Mouse (Mus musculus): ENCODE measurements at regions not wholly inside any gene's neighbourhood (a gene's known extent, or its start where the extent isn't known, plus 50 kb on each side); places are given as distances from the start of the nearest gene placed in this dataset.
"Not testable (repeated sequence)": the region's sequence is repeated elsewhere in the genome, so short reads cannot be mapped to it uniquely, and the experiment has no call there.

DNA sequence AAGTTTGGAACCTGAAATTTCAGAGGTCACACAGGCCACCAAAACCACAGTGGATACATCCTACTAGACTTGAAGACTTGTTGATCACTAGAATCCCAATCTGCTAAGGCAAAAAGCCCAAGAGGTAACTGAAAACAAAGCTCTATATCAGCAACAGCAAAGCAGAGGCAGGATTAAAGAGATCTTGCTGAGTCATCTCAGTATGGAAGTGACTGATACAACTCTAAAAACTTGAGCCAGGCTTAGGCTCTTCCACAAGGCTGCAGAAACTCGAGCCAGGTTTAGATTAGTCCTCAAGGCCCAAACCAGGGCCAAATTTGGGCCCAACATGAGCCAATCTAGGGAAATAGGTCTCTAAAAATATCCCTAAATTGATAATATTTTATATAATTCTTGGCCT, 56.2 kb downstream of the Speer3 start:
- intact Hi-C loops (cut with DNase I), result no loop called here
- no peak overlapping the region for H3K27ac ChIP-seq
- DNase-seq (ENCODE audit: extremely low spot score in 1 of 2, low spot score in 2 of 2), result no peak
- TF ChIP-seq CTCF (IDR thresholded peaks at IDR 0.05), result no peak
- H3K4me3 ChIP-seq, result no peak overlapping the region

- H3K4me3 ChIP-seq; H3K27ac ChIP-seq; DNase-seq (ENCODE audit: extremely low spot score in 1 of 2, low spot score in 2 of 2): not testable (repeated sequence)
- intact Hi-C loops (cut with DNase I), result loop anchor here (5.0 kb wide), 1 partner anchor 43 kb away; no protein-coding TSS in a partner anchor
These were observed 88.8 kb downstream of the Speer3 start for GRCm38 (mm10) chr5:13880236-13880635.

- Histone ChIP-seq H3K4me3 (no peak overlapping the region), H3K27ac (no peak overlapping the region)
- DNase-seq (ENCODE audit: extremely low spot score in 1 of 2, low spot score in 2 of 2), result no peak
- TF ChIP-seq CTCF (IDR thresholded peaks at IDR 0.05), result no peak
- intact Hi-C loops (cut with DNase I), result no loop called here
These were observed 97.0 kb downstream of the Speer3 start for GRCm38 (mm10) chr5:13888415-13888814.

- intact Hi-C loops (cut with DNase I), result no loop called here
These were observed 116.8 kb upstream of the Sema3e start for GRCm38 (mm10) chr5:13908257-13908656.

GRCm38 (mm10) chr5:13917355-13917754, 107.7 kb upstream of the Sema3e start:
- H3K4me3 ChIP-seq, result no peak overlapping the region
- no peak for TF ChIP-seq CTCF (IDR thresholded peaks at IDR 0.05)
- H3K27ac ChIP-seq, result no peak overlapping the region
- no peak for DNase-seq (ENCODE audit: extremely low spot score in 1 of 2, low spot score in 2 of 2)
- intact Hi-C loops (cut with DNase I), result no loop called here

More at GRCm38 (mm10) chr5:13908257-13908656, 116.8 kb upstream of the Sema3e start:
- Histone ChIP-seq H3K4me3 (no peak overlapping the region), H3K27ac (no peak overlapping the region)
- DNase-seq (ENCODE audit: extremely low spot score in 1 of 2, low spot score in 2 of 2), result no peak
- no peak for TF ChIP-seq CTCF (IDR thresholded peaks at IDR 0.05)

GRCm38 (mm10) chr5:13922295-13922694, 102.8 kb upstream of the Sema3e start:
- H3K27ac ChIP-seq, result no peak overlapping the region
- no peak overlapping the region for H3K4me3 ChIP-seq
- intact Hi-C loops (cut with DNase I), result no loop called here
- DNase-seq (ENCODE audit: extremely low spot score in 1 of 2, low spot score in 2 of 2), result no peak
- no peak for TF ChIP-seq CTCF (IDR thresholded peaks at IDR 0.05)

- intact Hi-C loops (cut with DNase I), result loop anchor here (10.0 kb wide), 1 partner anchor 284 kb away; no protein-coding TSS in a partner anchor
- Histone ChIP-seq H3K4me3 (no peak overlapping the region), H3K27ac (no peak overlapping the region)
- TF ChIP-seq CTCF (IDR thresholded peaks at IDR 0.05), result no peak
- DNase-seq (ENCODE audit: extremely low spot score in 1 of 2, low spot score in 2 of 2), result no peak
These were observed 94.1 kb upstream of the Sema3e start for GRCm38 (mm10) chr5:13931011-13931410.

DNA sequence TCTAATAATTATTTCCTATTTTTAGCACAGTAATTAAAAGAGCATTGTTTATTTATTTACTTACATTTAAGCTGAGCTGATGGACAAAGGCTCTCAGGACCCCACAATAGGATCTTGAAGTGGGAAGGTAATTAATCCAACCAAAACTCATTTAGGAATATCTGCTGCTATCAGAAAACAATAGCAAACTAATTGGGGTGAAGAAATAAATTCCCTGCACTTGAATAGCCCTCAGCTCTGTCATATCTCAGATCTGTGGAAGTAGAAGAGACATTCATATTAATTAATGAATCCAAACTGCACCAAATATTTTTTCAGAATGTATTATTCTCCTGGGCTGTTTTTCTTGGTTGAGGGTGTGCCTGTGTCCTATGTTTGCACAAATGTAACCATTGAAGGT, 73.7 kb upstream of the Sema3e start:
- TF ChIP-seq CTCF (IDR thresholded peaks at IDR 0.05), result no peak
- intact Hi-C loops (cut with DNase I), result no loop called here
- no peak overlapping the region for H3K27ac ChIP-seq
- DNase-seq (ENCODE audit: extremely low spot score in 1 of 2, low spot score in 2 of 2), result no peak
- H3K4me3 ChIP-seq, result no peak overlapping the region

- Histone ChIP-seq H3K27ac (no peak overlapping the region), H3K4me3 (no peak overlapping the region)
- TF ChIP-seq CTCF (IDR thresholded peaks at IDR 0.05), result no peak
- no peak for DNase-seq (ENCODE audit: extremely low spot score in 1 of 2, low spot score in 2 of 2)
- intact Hi-C loops (cut with DNase I), result no loop called here
These were observed 69.5 kb upstream of the Sema3e start for GRCm38 (mm10) chr5:13955616-13956015.

GRCm38 (mm10) chr5:13959575-13959974, 65.5 kb upstream of the Sema3e start:
- intact Hi-C loops (cut with DNase I), result no loop called here
- no peak for DNase-seq (ENCODE audit: extremely low spot score in 1 of 2, low spot score in 2 of 2)
- no peak for TF ChIP-seq CTCF (IDR thresholded peaks at IDR 0.05)
- Histone ChIP-seq H3K4me3 (no peak overlapping the region), H3K27ac (no peak overlapping the region)

DNA sequence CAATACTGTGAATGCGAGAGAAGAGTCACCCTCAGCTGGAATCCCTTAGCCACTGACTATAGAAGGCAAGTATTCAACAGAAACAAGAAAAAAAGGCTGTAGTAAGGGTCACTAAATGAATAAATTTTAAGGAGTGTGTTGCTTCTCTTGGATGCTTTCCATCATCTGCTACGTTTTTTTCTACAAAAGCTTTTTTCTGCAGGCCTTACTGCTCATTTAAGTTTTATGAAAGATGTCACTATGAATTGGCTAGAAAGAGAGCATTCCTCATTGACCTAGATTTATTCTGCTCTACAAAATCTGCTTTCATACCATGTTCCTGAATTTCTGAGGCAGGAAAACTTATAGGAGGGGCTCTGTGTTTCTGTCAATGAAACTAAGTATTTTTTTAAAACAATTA, 59.2 kb upstream of the Sema3e start:
- no peak for DNase-seq (ENCODE audit: extremely low spot score in 1 of 2, low spot score in 2 of 2)
- Histone ChIP-seq H3K27ac (no peak overlapping the region), H3K4me3 (no peak overlapping the region)
- no peak for TF ChIP-seq CTCF (IDR thresholded peaks at IDR 0.05)
- intact Hi-C loops (cut with DNase I), result no loop called here

GRCm38 (mm10) chr5:13974664-13975063, 50.4 kb upstream of the Sema3e start:
- H3K27ac ChIP-seq, result no peak overlapping the region
- intact Hi-C loops (cut with DNase I), result no loop called here

More at GRCm38 (mm10) chr5:13974664-13975063, 50.4 kb upstream of the Sema3e start:
- no peak for DNase-seq (ENCODE audit: extremely low spot score in 1 of 2, low spot score in 2 of 2)
- H3K4me3 ChIP-seq, result no peak overlapping the region
- no peak for TF ChIP-seq CTCF (IDR thresholded peaks at IDR 0.05)

Small RNA genes lying in the stretch of these regions (microRNA-seq; reads per million reads assigned to microRNA genes)
- gene Gm24054, result 0 reads per million in 2 experiments
